Mouse (Mus musculus) bone marrow, adult 2 months (tissue): ENCODE measurements around the gene Actb.

Experiments used
- CTCF ChIP-seq: fragments of 200-500 bp; IDR thresholded peaks from 2 replicates; pipeline ENCODE4 v1.5.1; 2011; ENCODE audit warnings: low read length, control low read depth; ENCODE audit not compliant: control insufficient read depth, insufficient read depth
- POLR2A ChIP-seq: fragments of 200-500 bp; IDR thresholded peaks from 2 replicates; pipeline ENCODE4 v1.6.1; 2011; ENCODE audit warnings: low read depth, mild to moderate bottlenecking, control low read depth, low read length, borderline replicate concordance; ENCODE audit not compliant: control insufficient read depth

- no peak for TF ChIP-seq CTCF
- no peak for TF ChIP-seq POLR2A
Observed at GRCm38 (mm10) chr5:142882471-142882870, 24.1 kb downstream of the Actb start.
